Mouse (Mus musculus) ES-E14 (cell line): ENCODE results near the gene Ttc22.

Source experiments
- CHD2 ChIP-seq: IDR thresholded peaks from 2 replicates; pipeline ENCODE4 v1.6.1; 2014; ENCODE audit warnings: mild to moderate bottlenecking, low read depth, low read length, inconsistent platforms
- MAFK ChIP-seq: IDR thresholded peaks from 2 replicates; pipeline ENCODE4 v1.6.1; 2014; ENCODE audit warnings: mild to moderate bottlenecking, low read depth, low read length, inconsistent platforms; ENCODE audit not compliant: insufficient read depth
- ZC3H11A ChIP-seq: IDR thresholded peaks from 2 replicates; pipeline ENCODE4 v1.6.1; 2012; ENCODE audit warnings: low read depth, mild to moderate bottlenecking, inconsistent platforms, low read length, borderline replicate concordance
- ZNF384 ChIP-seq: IDR thresholded peaks from 2 replicates; pipeline ENCODE4 v1.6.1; 2012; ENCODE audit warnings: low read depth, low read length, inconsistent platforms

- TF ChIP-seq MAFK (no peak), ZC3H11A (no peak), CHD2 (no peak), ZNF384 (no peak)
These were observed 28.6 kb upstream of the Ttc22 start for GRCm38 (mm10) chr4:106593636-106594035.
